ENCODE assay signal across 8 mouse cellular contexts in the genomic region with DNA sequence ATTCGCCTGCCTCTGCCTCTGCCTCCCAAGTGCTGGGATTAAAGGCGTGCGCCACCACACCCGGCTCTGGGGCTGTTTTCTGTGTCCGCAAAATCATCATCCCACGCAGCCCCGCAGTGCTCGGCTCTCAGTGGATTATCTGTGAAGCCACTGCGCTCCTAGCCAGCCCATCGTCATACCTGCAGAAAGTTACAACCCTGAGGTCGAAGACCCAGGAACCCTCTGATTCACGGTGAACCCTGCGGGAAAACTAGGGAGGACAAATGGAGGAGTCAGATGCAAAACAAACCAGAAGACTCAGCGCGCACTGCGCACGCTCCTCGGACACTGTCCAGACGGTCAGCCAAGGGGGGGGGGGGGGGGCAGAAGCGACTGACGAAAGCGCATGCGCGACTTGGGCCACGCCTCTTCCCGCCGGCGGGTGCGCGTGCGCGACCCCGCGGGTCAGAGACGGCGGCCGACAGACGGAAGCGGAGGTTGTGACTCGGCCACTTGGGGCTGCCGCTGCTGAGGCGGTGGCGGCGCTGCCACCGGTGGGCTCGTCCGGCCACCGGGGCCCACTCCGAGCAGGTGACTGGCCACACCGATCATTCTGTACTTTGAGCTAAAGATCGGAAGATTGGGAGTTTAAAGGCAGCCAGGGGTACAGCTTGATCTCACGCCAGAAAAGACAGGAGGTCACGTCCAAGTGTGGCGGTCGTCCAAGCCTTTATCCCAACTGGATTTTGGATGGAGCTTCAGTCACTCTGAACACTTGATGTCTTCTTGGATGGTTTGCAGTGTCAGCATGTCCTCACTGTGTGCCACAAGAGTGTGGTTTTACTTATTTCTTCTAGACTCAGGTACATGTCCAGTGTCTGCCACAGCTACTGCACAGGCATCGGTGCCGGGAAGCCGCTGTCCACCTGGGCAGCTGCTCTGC. TPM values are rescaled to one million over a fixed set of nuclear protein-coding genes. Genes with fewer than 3 reads are reported as not detected.
DNase-seq lines count a peak whose midpoint lies in the region; ATAC-seq lines count a peak whose summit lies in the region.

Gene Acad12, minus strand, starts transcription at position 347 of the 922 bp plus-strand sequence.

- H3K4me1 ChIP-seq in intestine, embryonic 14.5 days (replicated peaks; ENCODE audit: control insufficient read depth, insufficient read depth, low read length) = no peaks in the 10 kb centered on the region; the same call in 1 of the 2 replicates

- intact Hi-C loops in gastrocnemius, postnatal 36 days (cut with DNase I) = no loop called here
- intact Hi-C loops in left cerebral cortex, postnatal 14 days (cut with DNase I) = loop anchor here (1.0 kb wide), 1 partner anchor 58 kb away; no protein-coding TSS in a partner anchor

- H3K9me3 ChIP-seq in intestine, embryonic 14.5 days (ENCODE audit: control insufficient read depth, low read length) = no peaks in the 10 kb centered on the region

- peak; percentile 83 for ATAC-seq in intestine, embryonic 14.5 days (replicated peaks; ENCODE audit: low FRiP score, low TSS enrichment, low read depth)
- peak; percentile 67 for ATAC-seq in megakaryocyte-erythroid progenitor cell, adult 5-6 weeks (replicated peaks; ENCODE audit: low FRiP score, low TSS enrichment, poor library complexity, severe bottlenecking)

- DNase-seq in adrenal gland, adult 8-10 months = peak; percentile 75
- peak; percentile 80 for DNase-seq in embryo, embryonic 11.5 days (ENCODE audit: low read depth, low spot score)
- peak; percentile 79 to 84 for DNase-seq in gastrocnemius, postnatal 36 days
- peak; percentile 92 for DNase-seq in intestine, embryonic 14.5 days (ENCODE audit: low spot score)
- DNase-seq in left cerebral cortex, postnatal 14 days (ENCODE audit: low spot score in 2 of 2) = peak; percentile 55 to 77
- DNase-seq in right cerebral cortex, postnatal 25 days = peak; percentile 80
- peak; percentile 72 to 86 for DNase-seq in urinary bladder, postnatal 36 days (ENCODE audit: low spot score in 2 of 2)

- WGBS in intestine, embryonic 14.5 days = under 1% methylated on average over 56 of the region's 58 CpGs

- H3K36me3 ChIP-seq in intestine, embryonic 14.5 days (ENCODE audit: control insufficient read depth, insufficient read depth, low read length) = no peaks in the 10 kb centered on the region

- peak within 1 kb of the TSS; percentile 77; the same call in 1 of the 2 replicates for H3K27ac ChIP-seq in intestine, embryonic 14.5 days (ENCODE audit: low read depth)

- H3K9ac ChIP-seq in intestine, embryonic 14.5 days (ENCODE audit: low read length) = peak within 1 kb of the TSS; percentile 76

- peak within 1 kb of the TSS; percentile 59 for H3K4me2 ChIP-seq in intestine, embryonic 14.5 days (ENCODE audit: low read length)

- no peaks in the 10 kb centered on the region for H3K27me3 ChIP-seq in intestine, embryonic 14.5 days (replicated peaks; ENCODE audit: control insufficient read depth, insufficient read depth, low read length)

- peak within 1 kb of the TSS; percentile 91 for H3K4me3 ChIP-seq in intestine, embryonic 14.5 days (ENCODE audit: low read depth, low read length)

RNA-seq across cellular contexts. Expression of gene Acad12, which starts in this region (rescaled TPM):
- 10 to 100 TPM; 20.1 to 26.0 (median 22.8) TPM for total RNA-seq in adrenal gland, adult 8-10 months (2022)
- 10 to 100 TPM; 21.3 to 22.4 TPM for total RNA-seq in gastrocnemius, postnatal 36 days (2021)
- polyA plus RNA-seq in intestine, embryonic 14.5 days (2014; fragmentation: Nextera tagmentation; extraction: Ambion mirVana) = 2.4 and 3.4 TPM in 2 replicates
- total RNA-seq in left cerebral cortex, postnatal 14 days (2021) = 1 to 10 TPM; 5.0 to 5.5 TPM
- 1.8 and 2.4 TPM in 2 replicates for total RNA-seq in megakaryocyte-erythroid progenitor cell, adult 5-6 weeks (2014; fragmentation: Nextera tagmentation)
- 0.38 and 2.6 TPM in 2 replicates for total RNA-seq in megakaryocyte-erythroid progenitor cell, adult 5-6 weeks (2017)

Comparison
In these comparisons a context has a peak if more than half of its experiments do, and no peak if none do; other contexts are left out.
1. Peak in every context shown above with its lines: DNase-seq, ATAC-seq, H3K4me3 ChIP-seq and H3K27ac ChIP-seq.